Mouse (Mus musculus) right cerebral cortex, postnatal 4 days (tissue): ENCODE results near the gene Sox3.

Experiments used
- DNase-seq: peaks from one replicate; pipeline ENCODE4 v3.0.0-alpha.2; 2022

Gene Sox3

GRCm38 (mm10) chrX:60892801-60893681 lies at the start of gene Sox3:
Sox3 (minus strand) TSS chrX:60893430.
- DNase-seq = peak; percentile 32

GRCm38 (mm10) chrX:60940225-60940624 lies 47.0 kb upstream of the Sox3 start:
- no peak for DNase-seq

- no peak for DNase-seq
Observed at GRCm38 (mm10) chrX:60899546-60899945, 6.3 kb upstream of the Sox3 start.

- DNase-seq = no peak
Observed at GRCm38 (mm10) chrX:60898641-60899040, 5.4 kb upstream of the Sox3 start.

GRCm38 (mm10) chrX:60896296-60896695 lies 3.1 kb upstream of the Sox3 start:
- peak; percentile 19 for DNase-seq

- no peak for DNase-seq
Observed at GRCm38 (mm10) chrX:60895416-60895815, 2.2 kb upstream of the Sox3 start.

GRCm38 (mm10) chrX:60893720-60894543 lies 702 bp upstream of the Sox3 start:
- DNase-seq = no peak

- DNase-seq = peak; percentile 37
Observed at GRCm38 (mm10) chrX:60892098-60892800, 981 bp downstream of the Sox3 start.

- DNase-seq = no peak
Observed at GRCm38 (mm10) chrX:60891329-60892095, 1.7 kb downstream of the Sox3 start.

- no peak for DNase-seq
Observed at GRCm38 (mm10) chrX:60890651-60891050, 2.6 kb downstream of the Sox3 start.

GRCm38 (mm10) chrX:60889956-60890485 lies 3.2 kb downstream of the Sox3 start:
- DNase-seq = no peak
